Mouse (Mus musculus): ENCODE data around the gene Ap2b1. TPM values are rescaled to one million over a fixed set of nuclear protein-coding genes. Genes with fewer than 3 reads are reported as not detected.
A peak's percentile ranks its signal among the peaks of the same experiment; 100 is the strongest.

Ap2b1 gene
- polyA plus RNA-seq, 1 experiment: 64.7 TPM

GRCm38 (mm10) chr11:83294133-83294532 lies 4.7 kb upstream of the Ap2b1 start:
- H3ac ChIP-seq (ENCODE audit: control insufficient read depth, insufficient read length): no peak overlapping the region
- H3K4me3 ChIP-seq: no peak overlapping the region
- TF ChIP-seq USF1 (IDR thresholded peaks at IDR 0.05; ENCODE audit: low read depth) (no peak), SRF (IDR thresholded peaks at IDR 0.05; ENCODE audit: control insufficient read depth, insufficient read length, low read depth) (no peak), MYOG (IDR thresholded peaks at IDR 0.05; ENCODE audit: control insufficient read depth in 1 of 3, insufficient read depth in 1 of 3, insufficient read length in 2 of 3, low read depth in 2 of 3) (no peak), CEBPB (IDR thresholded peaks at IDR 0.05; ENCODE audit: insufficient read depth, poor library complexity, severe bottlenecking) (no peak), MYOD1 (IDR thresholded peaks at IDR 0.05; ENCODE audit: control insufficient read depth in 1 of 3, insufficient read length in 2 of 3, low read depth in 2 of 3) (no peak), MAX (IDR thresholded peaks at IDR 0.05; ENCODE audit: low read depth) (no peak), TCF3 (IDR thresholded peaks at IDR 0.05; ENCODE audit: insufficient read length, low read depth) (no peak), POLR2AphosphoS2 (IDR thresholded peaks at IDR 0.05; ENCODE audit: insufficient read length, low read depth) (no peak), TCF12 (IDR thresholded peaks at IDR 0.05; ENCODE audit: insufficient read depth, poor library complexity, severe bottlenecking) (no peak), REST (IDR thresholded peaks at IDR 0.05; ENCODE audit: insufficient read depth, insufficient read length) (no peak), E2F4 (IDR thresholded peaks at IDR 0.05; ENCODE audit: insufficient read depth) (no peak), POLR2A (IDR thresholded peaks at IDR 0.05; ENCODE audit: insufficient read length, low read depth) (no peak)
- H3K36me3 ChIP-seq (ENCODE audit: control insufficient read depth, insufficient read depth): peaks cover 22% of the 10 kb centered on the region
- H3K4me2 ChIP-seq (ENCODE audit: low read depth): no peak overlapping the region
- H3K27me3 ChIP-seq (ENCODE audit: control insufficient read depth, insufficient read depth, insufficient read length): no peaks in the 10 kb centered on the region
- peaks cover 27% of the 10 kb centered on the region for H3K79me2 ChIP-seq (ENCODE audit: control insufficient read depth, insufficient read depth)

GRCm38 (mm10) chr11:83297816-83298215 lies 1.0 kb upstream of the Ap2b1 start:
- H3K27me3 ChIP-seq (ENCODE audit: control insufficient read depth, insufficient read depth, insufficient read length): no peaks in the 10 kb centered on the region
- H3K36me3 ChIP-seq (ENCODE audit: control insufficient read depth, insufficient read depth): peaks cover 22% of the 10 kb centered on the region
- TF ChIP-seq POLR2AphosphoS2 (IDR thresholded peaks at IDR 0.05; ENCODE audit: insufficient read length, low read depth) (no peak), TCF12 (IDR thresholded peaks at IDR 0.05; ENCODE audit: insufficient read depth, poor library complexity, severe bottlenecking) (no peak), POLR2A (IDR thresholded peaks at IDR 0.05; ENCODE audit: insufficient read length, low read depth) (no peak), MAX (IDR thresholded peaks at IDR 0.05; ENCODE audit: low read depth) (no peak), TCF3 (IDR thresholded peaks at IDR 0.05; ENCODE audit: insufficient read length, low read depth) (no peak), USF1 (IDR thresholded peaks at IDR 0.05; ENCODE audit: low read depth) (no peak), REST (IDR thresholded peaks at IDR 0.05; ENCODE audit: insufficient read depth, insufficient read length) (no peak), MYOG (IDR thresholded peaks at IDR 0.05; ENCODE audit: control insufficient read depth in 1 of 3, insufficient read depth in 1 of 3, insufficient read length in 2 of 3, low read depth in 2 of 3) (no peak), SRF (IDR thresholded peaks at IDR 0.05; ENCODE audit: control insufficient read depth, insufficient read length, low read depth) (no peak), E2F4 (IDR thresholded peaks at IDR 0.05; ENCODE audit: insufficient read depth) (no peak), MYOD1 (IDR thresholded peaks at IDR 0.05; ENCODE audit: control insufficient read depth in 1 of 3, insufficient read length in 2 of 3, low read depth in 2 of 3) (no peak), CEBPB (IDR thresholded peaks at IDR 0.05; ENCODE audit: insufficient read depth, poor library complexity, severe bottlenecking) (no peak)
- H3K4me2 ChIP-seq (ENCODE audit: low read depth): peak overlapping the region; percentile 92
- H3ac ChIP-seq (ENCODE audit: control insufficient read depth, insufficient read length): peak overlapping the region; percentile 34
- H3K4me3 ChIP-seq: peak overlapping the region; percentile 72
- peaks cover 15% of the 10 kb centered on the region for H3K79me2 ChIP-seq (ENCODE audit: control insufficient read depth, insufficient read depth)

- Histone ChIP-seq H3K79me2 (ENCODE audit: control insufficient read depth, insufficient read depth) (peaks cover 19% of the 10 kb centered on the region), H3K4me2 (ENCODE audit: low read depth) (peak overlapping the region; percentile 83), H3K27me3 (ENCODE audit: control insufficient read depth, insufficient read depth, insufficient read length) (no peaks in the 10 kb centered on the region), H3ac (ENCODE audit: control insufficient read depth, insufficient read length) (no peak overlapping the region), H3K4me3 (peak overlapping the region; percentile 72), H3K36me3 (ENCODE audit: control insufficient read depth, insufficient read depth) (peaks cover 13% of the 10 kb centered on the region)
- no peak for TF ChIP-seq TCF3 (IDR thresholded peaks at IDR 0.05; ENCODE audit: insufficient read length, low read depth)
- TF ChIP-seq SRF (IDR thresholded peaks at IDR 0.05; ENCODE audit: control insufficient read depth, insufficient read length, low read depth): no peak
- no peak for TF ChIP-seq CEBPB (IDR thresholded peaks at IDR 0.05; ENCODE audit: insufficient read depth, poor library complexity, severe bottlenecking)
- TF ChIP-seq MYOG (IDR thresholded peaks at IDR 0.05; ENCODE audit: control insufficient read depth in 1 of 3, insufficient read depth in 1 of 3, insufficient read length in 2 of 3, low read depth in 2 of 3): no peak
- no peak for TF ChIP-seq POLR2A (IDR thresholded peaks at IDR 0.05; ENCODE audit: insufficient read length, low read depth)
- TF ChIP-seq MYOD1 (IDR thresholded peaks at IDR 0.05; ENCODE audit: control insufficient read depth in 1 of 3, insufficient read length in 2 of 3, low read depth in 2 of 3): no peak
- TF ChIP-seq E2F4 (IDR thresholded peaks at IDR 0.05; ENCODE audit: insufficient read depth): no peak
- TF ChIP-seq REST (IDR thresholded peaks at IDR 0.05; ENCODE audit: insufficient read depth, insufficient read length): no peak
- no peak for TF ChIP-seq MAX (IDR thresholded peaks at IDR 0.05; ENCODE audit: low read depth)
- TF ChIP-seq POLR2AphosphoS2 (IDR thresholded peaks at IDR 0.05; ENCODE audit: insufficient read length, low read depth): no peak
- TF ChIP-seq TCF12 (IDR thresholded peaks at IDR 0.05; ENCODE audit: insufficient read depth, poor library complexity, severe bottlenecking): no peak
- no peak for TF ChIP-seq USF1 (IDR thresholded peaks at IDR 0.05; ENCODE audit: low read depth)
Observed at GRCm38 (mm10) chr11:83299724-83300123, 900 bp downstream of the Ap2b1 start.

GRCm38 (mm10) chr11:83301431-83301831 lies 2.6 kb downstream of the Ap2b1 start:
- H3ac ChIP-seq (ENCODE audit: control insufficient read depth, insufficient read length): no peak overlapping the region
- H3K4me2 ChIP-seq (ENCODE audit: low read depth): peak overlapping the region; percentile 93
- H3K79me2 ChIP-seq (ENCODE audit: control insufficient read depth, insufficient read depth): peaks cover 36% of the 10 kb centered on the region
- H3K27me3 ChIP-seq (ENCODE audit: control insufficient read depth, insufficient read depth, insufficient read length): no peaks in the 10 kb centered on the region
- TF ChIP-seq USF1 (IDR thresholded peaks at IDR 0.05; ENCODE audit: low read depth): no peak
- no peak for TF ChIP-seq MYOD1 (IDR thresholded peaks at IDR 0.05; ENCODE audit: control insufficient read depth in 1 of 3, insufficient read length in 2 of 3, low read depth in 2 of 3)
- no peak for TF ChIP-seq E2F4 (IDR thresholded peaks at IDR 0.05; ENCODE audit: insufficient read depth)
- TF ChIP-seq TCF3 (IDR thresholded peaks at IDR 0.05; ENCODE audit: insufficient read length, low read depth): no peak
- no peak for TF ChIP-seq POLR2A (IDR thresholded peaks at IDR 0.05; ENCODE audit: insufficient read length, low read depth)
- no peak for TF ChIP-seq SRF (IDR thresholded peaks at IDR 0.05; ENCODE audit: control insufficient read depth, insufficient read length, low read depth)
- TF ChIP-seq POLR2AphosphoS2 (IDR thresholded peaks at IDR 0.05; ENCODE audit: insufficient read length, low read depth): no peak
- TF ChIP-seq TCF12 (IDR thresholded peaks at IDR 0.05; ENCODE audit: insufficient read depth, poor library complexity, severe bottlenecking): no peak
- no peak for TF ChIP-seq MYOG (IDR thresholded peaks at IDR 0.05; ENCODE audit: control insufficient read depth in 1 of 3, insufficient read depth in 1 of 3, insufficient read length in 2 of 3, low read depth in 2 of 3)
- TF ChIP-seq CEBPB (IDR thresholded peaks at IDR 0.05; ENCODE audit: insufficient read depth, poor library complexity, severe bottlenecking): no peak
- no peaks in the 10 kb centered on the region for H3K36me3 ChIP-seq (ENCODE audit: control insufficient read depth, insufficient read depth)
- peak overlapping the region; percentile 82 for H3K4me3 ChIP-seq
